Mouse (Mus musculus): ENCODE measurements at regions not wholly inside any gene's neighbourhood (a gene's known extent, or its start where the extent isn't known, plus 50 kb on each side); places are given as distances from the start of the nearest gene placed in this dataset.
"Not testable (repeated sequence)": the region's sequence is repeated elsewhere in the genome, so short reads cannot be mapped to it uniquely, and the experiment has no call there.

- 65% methylated on average over 10 of the region's 10 CpGs for WGBS (ENCODE audit: insufficient replicate concordance)
- no peaks in the 10 kb centered on the region for H3K4me1 ChIP-seq
- ATAC-seq, result no peak
- H3K4me2 ChIP-seq, result no peak overlapping the region
- H3K36me3 ChIP-seq, result no peaks in the 10 kb centered on the region
- no peak overlapping the region for H3K9ac ChIP-seq
- H3K4me3 ChIP-seq, result no peak overlapping the region
- H3K27ac ChIP-seq, result no peak overlapping the region
- H3K27me3 ChIP-seq (replicated peaks), result no peaks in the 10 kb centered on the region
- no peaks in the 10 kb centered on the region for H3K9me3 ChIP-seq (replicated peaks)
These were observed 126.0 kb upstream of the Otx2 start for GRCm38 (mm10) chr14:48799442-48800099.

- Histone ChIP-seq H3K9me3 (replicated peaks) (no peaks in the 10 kb centered on the region), H3K4me2 (no peak overlapping the region), H3K27me3 (replicated peaks) (no peaks in the 10 kb centered on the region), H3K4me1 (no peaks in the 10 kb centered on the region), H3K36me3 (no peaks in the 10 kb centered on the region), H3K4me3 (no peak overlapping the region), H3K9ac (no peak overlapping the region), H3K27ac (no peak overlapping the region)
- WGBS (ENCODE audit: insufficient replicate concordance), result 53% methylated on average over 5 of the region's 5 CpGs
- no peak for ATAC-seq
These were observed 117.9 kb upstream of the Otx2 start for GRCm38 (mm10) chr14:48791507-48791906.

- H3K4me1 ChIP-seq, result no peaks in the 10 kb centered on the region
- WGBS (ENCODE audit: insufficient replicate concordance), result 42% methylated on average over 1 of the region's 1 CpGs
- no peak overlapping the region for H3K9ac ChIP-seq
- H3K36me3 ChIP-seq, result no peaks in the 10 kb centered on the region
- H3K9me3 ChIP-seq (replicated peaks), result no peaks in the 10 kb centered on the region
- H3K27ac ChIP-seq, result no peak overlapping the region
- H3K4me2 ChIP-seq, result no peak overlapping the region
- no peak overlapping the region for H3K4me3 ChIP-seq
- ATAC-seq, result no peak
- H3K27me3 ChIP-seq (replicated peaks), result no peaks in the 10 kb centered on the region
These were observed 105.7 kb upstream of the Otx2 start for GRCm38 (mm10) chr14:48779327-48779726.

GRCm38 (mm10) chr14:48770832-48771231 is 97.2 kb upstream of the Otx2 start:
- Histone ChIP-seq H3K4me2 (no peak overlapping the region), H3K27me3 (replicated peaks) (no peaks in the 10 kb centered on the region), H3K4me3 (no peak overlapping the region), H3K9me3 (replicated peaks) (no peaks in the 10 kb centered on the region), H3K4me1 (no peaks in the 10 kb centered on the region), H3K27ac (no peak overlapping the region), H3K36me3 (no peaks in the 10 kb centered on the region), H3K9ac (no peak overlapping the region)
- ATAC-seq, result no peak
- 74% methylated on average over 9 of the region's 9 CpGs for WGBS (ENCODE audit: insufficient replicate concordance)

- H3K9ac ChIP-seq, result no peak overlapping the region
- no peaks in the 10 kb centered on the region for H3K27me3 ChIP-seq (replicated peaks)
- no peak overlapping the region for H3K4me3 ChIP-seq
- H3K4me1 ChIP-seq, result no peaks in the 10 kb centered on the region
- ATAC-seq, result no peak
- 67% methylated on average over 5 of the region's 5 CpGs for WGBS (ENCODE audit: insufficient replicate concordance)
- H3K9me3 ChIP-seq (replicated peaks), result no peaks in the 10 kb centered on the region
- no peak overlapping the region for H3K27ac ChIP-seq
- no peak overlapping the region for H3K4me2 ChIP-seq
- H3K36me3 ChIP-seq, result no peaks in the 10 kb centered on the region
These were observed 89.1 kb upstream of the Otx2 start for GRCm38 (mm10) chr14:48762691-48763090.

GRCm38 (mm10) chr14:48761002-48761648 is 87.5 kb upstream of the Otx2 start:
- Histone ChIP-seq H3K4me1 (no peaks in the 10 kb centered on the region), H3K4me2 (no peak overlapping the region), H3K36me3 (no peaks in the 10 kb centered on the region), H3K9me3 (replicated peaks) (no peaks in the 10 kb centered on the region), H3K27ac (no peak overlapping the region), H3K9ac (no peak overlapping the region), H3K4me3 (no peak overlapping the region), H3K27me3 (replicated peaks) (no peaks in the 10 kb centered on the region)
- WGBS (ENCODE audit: insufficient replicate concordance), result 58% methylated on average over 7 of the region's 7 CpGs
- no peak for ATAC-seq

- ATAC-seq; H3K36me3 ChIP-seq; H3K27ac ChIP-seq; H3K4me2 ChIP-seq; H3K9ac ChIP-seq; H3K4me3 ChIP-seq; H3K9me3 ChIP-seq (replicated peaks); H3K4me1 ChIP-seq: not testable (repeated sequence)
- 83% methylated on average over 5 of the region's 5 CpGs for WGBS (ENCODE audit: insufficient replicate concordance)
- peaks cover 22% of the 10 kb centered on the region for H3K27me3 ChIP-seq (replicated peaks)
These were observed 81.5 kb upstream of the Otx2 start for GRCm38 (mm10) chr14:48755096-48755495.

- no peak overlapping the region for H3K9ac ChIP-seq
- no peak for ATAC-seq
- H3K27ac ChIP-seq, result no peak overlapping the region
- no peaks in the 10 kb centered on the region for H3K9me3 ChIP-seq (replicated peaks)
- no peaks in the 10 kb centered on the region for H3K36me3 ChIP-seq
- no peak overlapping the region for H3K4me3 ChIP-seq
- H3K4me2 ChIP-seq, result no peak overlapping the region
- peaks cover 22% of the 10 kb centered on the region for H3K27me3 ChIP-seq (replicated peaks)
- WGBS (ENCODE audit: insufficient replicate concordance), result 42% methylated on average over 11 of the region's 11 CpGs
- no peaks in the 10 kb centered on the region for H3K4me1 ChIP-seq
These were observed 80.6 kb upstream of the Otx2 start for GRCm38 (mm10) chr14:48754080-48754720.

GRCm38 (mm10) chr14:48753517-48754079 is 80.0 kb upstream of the Otx2 start:
- peaks cover 22% of the 10 kb centered on the region for H3K27me3 ChIP-seq (replicated peaks)
- no peaks in the 10 kb centered on the region for H3K4me1 ChIP-seq
- no peak overlapping the region for H3K27ac ChIP-seq
- ATAC-seq, result no peak
- WGBS (ENCODE audit: insufficient replicate concordance), result 59% methylated on average over 10 of the region's 10 CpGs
- no peaks in the 10 kb centered on the region for H3K9me3 ChIP-seq (replicated peaks)
- H3K36me3 ChIP-seq, result no peaks in the 10 kb centered on the region
- H3K9ac ChIP-seq, result no peak overlapping the region
- no peak overlapping the region for H3K4me2 ChIP-seq
- no peak overlapping the region for H3K4me3 ChIP-seq

GRCm38 (mm10) chr14:48753084-48753483 is 79.5 kb upstream of the Otx2 start:
- no peak overlapping the region for H3K4me2 ChIP-seq
- no peaks in the 10 kb centered on the region for H3K36me3 ChIP-seq
- H3K4me1 ChIP-seq, result no peaks in the 10 kb centered on the region
- H3K27ac ChIP-seq, result no peak overlapping the region
- no peak overlapping the region for H3K9ac ChIP-seq
- no peaks in the 10 kb centered on the region for H3K9me3 ChIP-seq (replicated peaks)
- peaks cover 22% of the 10 kb centered on the region for H3K27me3 ChIP-seq (replicated peaks)
- ATAC-seq, result no peak
- H3K4me3 ChIP-seq, result no peak overlapping the region
- WGBS (ENCODE audit: insufficient replicate concordance), result 61% methylated on average over 7 of the region's 7 CpGs

- no peaks in the 10 kb centered on the region for H3K36me3 ChIP-seq
- H3K9me3 ChIP-seq (replicated peaks), result no peaks in the 10 kb centered on the region
- H3K4me2 ChIP-seq, result peak overlapping the region; percentile 32
- no peaks in the 10 kb centered on the region for H3K4me1 ChIP-seq
- H3K27me3 ChIP-seq (replicated peaks), result peaks cover 22% of the 10 kb centered on the region
- no peak overlapping the region for H3K4me3 ChIP-seq
- no peak overlapping the region for H3K27ac ChIP-seq
- 40% methylated on average over 8 of the region's 8 CpGs for WGBS (ENCODE audit: insufficient replicate concordance)
- ATAC-seq, result no peak
- H3K9ac ChIP-seq, result no peak overlapping the region
These were observed 78.9 kb upstream of the Otx2 start for GRCm38 (mm10) chr14:48752579-48752905.

GRCm38 (mm10) chr14:48751751-48752578 is 78.3 kb upstream of the Otx2 start:
- no peak for ATAC-seq
- Histone ChIP-seq H3K36me3 (no peaks in the 10 kb centered on the region), H3K4me3 (no peak overlapping the region), H3K4me1 (no peaks in the 10 kb centered on the region), H3K9me3 (replicated peaks) (no peaks in the 10 kb centered on the region), H3K27ac (no peak overlapping the region), H3K4me2 (peak overlapping the region; percentile 32), H3K27me3 (replicated peaks) (peaks cover 22% of the 10 kb centered on the region), H3K9ac (no peak overlapping the region)
- 8% methylated on average over 18 of the region's 18 CpGs for WGBS (ENCODE audit: insufficient replicate concordance)
